Mouse (Mus musculus) cerebral cortex, adult 2 months (tissue): Measurements from ENCODE around the gene Atp6v1b1.

Experiments used
- WGBS: fragments of 180-500 bp; shearing (Covaris S2); methylation state at CpG from one replicate; pipeline ENCODE4 v1.1.7; 2018; 5-methylcytosine and 5-hydroxymethylcytosine counted together

The Atp6v1b1 gene

GRCm38 (mm10) chr6:83775638-83776293, 33.0 kb downstream of the Atp6v1b1 start, which contains the start of gene Tex261:
Tex261 (minus strand) TSS chr6:83775813.
- WGBS: under 1% methylated on average over 45 of the region's 45 CpGs

DNA sequence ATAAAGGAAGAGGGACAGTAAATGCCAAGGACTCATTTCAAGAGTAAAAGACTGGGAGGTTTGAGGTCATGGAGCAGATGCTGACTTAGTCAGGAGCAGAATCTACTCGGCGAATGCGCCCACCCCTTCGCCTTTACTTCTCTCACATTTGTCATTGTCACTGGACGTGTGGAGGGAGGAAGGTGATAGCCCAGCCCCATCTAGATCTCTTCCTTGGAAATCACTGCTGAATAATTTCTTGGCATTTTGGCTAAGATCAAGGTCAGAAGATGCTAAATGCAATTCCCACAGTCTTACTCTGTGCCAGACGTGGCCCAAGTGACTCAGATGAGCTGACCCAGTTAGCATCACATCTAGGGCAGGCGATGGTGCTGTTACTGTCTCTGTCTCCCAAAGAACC, 35.5 kb downstream of the Atp6v1b1 start:
- 77% methylated on average over 7 of the region's 7 CpGs for WGBS

- 15% methylated on average over 5 of the region's 5 CpGs for WGBS
These were observed 36.2 kb downstream of the Atp6v1b1 start for GRCm38 (mm10) chr6:83779026-83779425.

GRCm38 (mm10) chr6:83786426-83786825, 43.6 kb downstream of the Atp6v1b1 start:
- WGBS: 76% methylated on average over 3 of the region's 3 CpGs

DNA sequence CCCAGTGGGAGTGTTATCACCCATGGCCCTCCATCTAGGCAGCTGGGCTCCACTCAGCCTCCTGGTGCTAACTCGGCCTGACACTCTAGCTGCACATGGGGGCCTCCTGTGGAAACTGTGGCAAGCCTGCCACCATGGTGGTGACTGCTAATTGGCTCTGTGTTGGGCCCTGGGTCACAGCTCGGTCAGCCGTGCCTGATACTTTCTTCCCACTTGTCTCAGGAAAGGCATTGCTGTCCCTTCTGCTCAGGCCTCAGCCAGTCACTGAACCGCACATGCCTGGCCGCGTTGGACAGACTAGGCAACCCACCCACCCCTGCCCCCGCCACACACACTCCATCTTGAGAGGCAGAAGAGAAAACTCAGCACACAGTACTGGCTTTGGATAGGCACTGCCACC, 45.8 kb downstream of the Atp6v1b1 start:
- WGBS: 69% methylated on average over 7 of the region's 7 CpGs

GRCm38 (mm10) chr6:83790533-83790932, 47.7 kb downstream of the Atp6v1b1 start:
- WGBS: 88% methylated on average over 5 of the region's 5 CpGs

- WGBS: 82% methylated on average over 4 of the region's 4 CpGs
These were observed 48.6 kb downstream of the Atp6v1b1 start for GRCm38 (mm10) chr6:83791251-83791890.

- WGBS: under 1% methylated on average over 43 of the region's 43 CpGs
These were observed 52.0 kb downstream of the Atp6v1b1 start, which contains the start of gene Nagk for GRCm38 (mm10) chr6:83794760-83795296. Nagk (plus strand) TSS chr6:83794982.

DNA sequence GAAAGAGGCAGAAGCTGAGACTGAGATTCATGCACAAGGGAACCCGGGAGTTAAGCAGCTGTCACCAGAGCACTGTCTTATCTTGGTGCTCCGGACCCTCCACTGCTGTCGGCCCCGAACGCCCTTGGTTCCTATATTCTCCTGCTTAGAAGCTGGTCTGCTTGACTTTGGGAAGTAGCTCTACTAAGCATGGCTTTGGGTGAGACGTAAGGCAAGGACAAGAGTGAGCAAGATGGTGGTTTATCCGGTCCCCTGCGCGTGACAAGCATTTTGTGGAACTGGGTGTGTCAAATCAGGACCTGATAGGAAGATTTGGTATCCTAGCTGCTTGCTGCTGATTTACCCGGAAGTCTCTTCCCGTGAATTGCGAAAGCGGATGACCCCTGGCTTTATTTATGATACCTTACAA, 52.7 kb downstream of the Atp6v1b1 start:
- WGBS: 2% methylated on average over 13 of the region's 13 CpGs

DNA sequence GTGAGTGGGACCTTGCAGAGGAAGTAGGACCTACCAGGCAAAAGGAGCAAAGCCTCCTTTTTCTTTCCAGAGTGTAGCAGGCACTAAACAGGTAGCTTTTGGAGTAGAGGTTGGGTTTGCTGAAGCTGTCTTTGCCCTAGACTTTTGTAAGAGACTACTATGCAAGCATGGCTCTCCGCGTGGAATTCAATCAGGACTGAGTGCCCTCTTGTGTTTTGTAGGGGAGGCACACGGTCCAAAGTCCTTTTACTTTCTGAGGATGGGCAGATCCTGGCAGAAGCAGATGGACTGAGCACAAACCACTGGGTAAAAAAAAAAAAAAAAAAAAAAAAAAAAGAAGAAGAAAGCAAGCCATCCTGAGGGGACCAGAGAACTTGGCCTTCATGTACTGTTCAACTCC, 53.9 kb downstream of the Atp6v1b1 start:
- 59% methylated on average over 3 of the region's 3 CpGs for WGBS

GRCm38 (mm10) chr6:83802033-83802432, 59.2 kb downstream of the Atp6v1b1 start:
- 63% methylated on average over 5 of the region's 5 CpGs for WGBS

- 87% methylated on average over 3 of the region's 3 CpGs for WGBS
These were observed 60.1 kb downstream of the Atp6v1b1 start for GRCm38 (mm10) chr6:83802846-83803245.
